Mouse (Mus musculus): Measurements from ENCODE around the gene Prkab2.

Gene Prkab2

DNA sequence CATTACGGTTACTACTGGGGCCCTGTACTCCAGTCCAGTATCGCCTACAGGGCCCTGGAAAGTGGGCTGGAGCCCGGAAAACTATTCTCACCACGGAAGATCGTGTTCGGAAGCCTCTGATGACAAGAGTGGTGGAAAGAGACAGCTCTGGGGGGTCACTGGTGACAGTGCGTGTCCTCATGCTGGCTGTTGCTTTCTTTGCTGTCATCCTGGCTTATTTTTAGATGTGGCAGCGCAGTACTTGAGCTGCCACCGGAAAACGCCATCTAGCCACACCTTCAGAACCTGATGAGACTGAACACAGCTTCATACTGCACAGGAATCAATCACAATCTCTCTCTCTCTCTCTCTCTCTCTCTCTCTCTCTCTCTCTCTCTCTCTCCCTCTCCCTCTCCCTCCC lies 6.4 kb upstream of the Prkab2 start:
- peak; percentile 95 for DNase-seq

DNA sequence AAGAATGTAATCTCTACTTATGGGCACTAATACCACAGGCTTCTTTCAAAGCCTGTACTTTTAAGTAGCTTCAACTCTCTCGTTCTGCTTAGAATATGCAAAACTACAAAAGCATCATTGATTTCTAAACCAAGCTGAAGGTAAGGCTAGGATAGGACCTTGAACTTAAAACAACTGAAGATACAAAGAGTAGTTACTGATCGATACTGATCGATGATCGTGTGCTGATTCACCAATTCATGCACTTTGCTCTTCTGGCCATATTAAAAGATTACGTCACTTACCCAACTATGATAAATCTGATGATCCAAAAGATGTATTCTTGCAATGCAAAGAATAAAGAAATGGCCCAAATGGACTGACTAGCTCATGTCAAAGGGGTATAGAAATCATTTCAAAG lies 4.2 kb upstream of the Prkab2 start:
- no peak for DNase-seq

DNA sequence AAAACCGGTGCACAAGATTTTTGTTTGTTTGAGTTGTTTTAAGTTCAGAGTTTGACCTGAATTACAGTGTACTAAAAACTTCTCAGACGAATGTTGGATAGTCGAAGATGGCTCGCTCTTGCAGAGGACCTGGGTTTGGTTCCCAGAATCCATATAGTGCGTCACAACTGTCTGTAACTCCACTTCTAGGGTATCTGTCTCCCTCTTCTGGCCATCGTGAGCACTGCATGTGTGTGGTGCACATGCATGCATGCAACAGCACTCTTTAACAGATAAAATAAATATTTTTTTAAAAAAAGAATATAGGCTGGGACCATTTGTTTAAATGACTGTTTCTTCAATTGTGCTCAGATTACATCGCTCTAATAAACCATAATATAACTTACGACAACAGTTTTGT lies 3.1 kb upstream of the Prkab2 start:
- DNase-seq = peak; percentile 52

DNA sequence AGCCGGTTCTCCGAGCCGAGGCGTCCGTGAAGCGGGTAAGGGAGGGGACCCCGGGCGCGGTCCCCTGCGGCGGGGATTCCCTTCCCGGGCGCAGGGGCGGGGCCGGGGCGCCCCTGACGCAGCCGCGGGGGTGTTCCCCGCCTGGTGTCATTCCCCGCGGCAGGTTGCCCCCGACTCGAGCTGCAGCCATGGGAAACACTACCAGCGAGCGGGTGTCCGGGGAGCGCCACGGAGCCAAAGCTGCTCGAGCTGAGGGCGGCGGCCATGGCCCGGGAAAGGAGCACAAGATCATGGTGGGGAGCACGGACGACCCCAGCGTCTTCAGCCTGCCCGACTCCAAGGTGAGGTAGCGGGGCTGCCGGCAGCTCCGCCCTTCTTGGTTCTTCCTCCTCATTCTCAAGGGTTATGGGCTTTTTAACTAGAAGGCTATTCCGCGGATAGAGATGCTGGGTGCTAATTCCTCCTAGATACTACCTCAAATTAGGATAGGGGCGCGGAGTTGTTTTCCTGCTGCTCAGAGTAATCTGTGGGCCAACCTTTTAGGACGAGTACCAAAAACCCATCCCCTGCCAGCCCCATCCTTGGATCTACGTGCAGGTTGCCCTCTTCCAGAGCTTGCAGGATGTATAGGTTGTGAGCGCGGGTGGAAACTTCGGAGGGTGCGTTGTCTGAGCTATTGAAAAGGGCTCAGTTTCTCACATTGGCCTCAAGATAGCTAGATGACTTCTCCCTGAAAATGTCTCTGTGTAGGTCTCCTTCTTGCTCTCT lies 617 bp downstream of the Prkab2 start:
- DNase-seq = no peak

DNA sequence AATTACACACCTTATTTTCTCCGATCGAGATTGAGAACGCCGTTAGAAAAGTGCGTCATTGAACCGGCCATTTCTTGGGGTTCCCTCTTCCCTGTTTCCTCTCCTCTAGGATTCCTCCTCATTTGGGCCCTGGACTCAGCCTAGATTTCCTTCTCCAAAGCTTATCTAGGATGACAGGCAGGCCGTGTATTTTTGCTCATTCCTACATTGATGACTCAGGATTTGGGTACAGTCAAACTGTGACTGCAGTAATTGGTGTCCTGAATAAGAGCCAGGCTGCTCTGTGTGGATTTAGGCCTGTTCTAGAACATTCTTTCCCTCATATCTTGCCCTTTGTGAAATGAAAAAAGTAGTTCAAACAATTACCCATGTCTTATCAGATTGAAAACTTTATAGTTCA lies 1.8 kb downstream of the Prkab2 start:
- DNase-seq = peak; percentile 89

DNA sequence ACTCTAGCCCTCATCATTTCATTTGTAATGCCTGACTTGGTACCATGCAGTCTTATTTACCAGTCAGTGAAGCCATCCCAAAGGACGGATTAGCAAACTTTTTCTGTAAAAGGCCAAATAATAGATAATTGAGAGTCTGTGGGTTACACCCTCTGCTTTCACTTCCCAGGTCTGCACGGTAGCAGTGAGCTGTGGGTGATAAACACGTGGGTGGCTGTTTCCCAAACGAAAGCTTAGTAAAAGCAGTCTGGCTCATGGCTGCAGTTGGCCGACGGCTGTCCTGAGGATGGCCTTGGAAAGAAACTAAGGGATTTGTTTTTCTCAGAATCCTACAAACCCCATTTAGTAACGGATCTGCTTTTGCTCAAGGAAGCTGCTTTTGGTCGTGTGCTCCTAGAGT lies 3.2 kb downstream of the Prkab2 start:
- peak; percentile 93 for DNase-seq

DNA sequence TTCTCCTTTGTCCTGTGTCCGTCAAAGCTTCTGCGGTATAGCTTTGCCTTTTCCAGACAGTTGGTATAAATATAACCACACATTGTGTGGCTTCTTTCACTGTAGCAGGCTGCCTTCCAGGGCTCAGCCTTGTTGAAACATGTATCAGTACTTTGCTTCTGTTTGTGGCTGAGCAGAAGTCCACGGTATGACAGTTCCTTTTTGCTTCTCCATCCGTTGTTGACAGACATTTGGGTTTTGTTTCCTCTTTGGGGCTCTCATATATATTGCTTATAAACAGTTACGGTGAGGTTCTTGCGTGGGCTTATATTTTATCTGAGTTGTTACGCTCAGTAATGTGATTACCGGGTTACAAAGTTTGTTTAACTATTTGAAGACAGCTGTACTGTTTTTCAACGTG lies 7.5 kb downstream of the Prkab2 start:
- DNase-seq = peak; percentile 70

DNA sequence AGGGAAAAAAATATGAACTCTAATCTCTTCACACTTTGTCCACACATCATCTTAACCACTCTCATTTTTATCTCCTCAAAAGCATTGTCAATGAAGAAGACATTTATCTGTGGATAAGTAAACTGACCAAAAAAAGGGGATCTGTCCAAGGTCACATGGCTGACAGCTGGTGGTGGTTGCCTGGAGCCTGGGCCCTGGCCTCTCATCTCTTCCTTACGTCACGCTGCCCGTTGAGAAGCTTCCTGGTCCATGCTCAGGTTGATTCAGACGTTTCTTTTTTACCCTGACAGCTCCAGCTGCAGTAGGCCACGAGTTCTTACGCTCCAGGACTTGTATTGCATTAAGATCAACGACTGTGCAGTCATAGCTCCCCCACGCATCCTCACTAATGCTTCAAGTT lies 8.2 kb downstream of the Prkab2 start:
- DNase-seq = peak; percentile 91

DNA sequence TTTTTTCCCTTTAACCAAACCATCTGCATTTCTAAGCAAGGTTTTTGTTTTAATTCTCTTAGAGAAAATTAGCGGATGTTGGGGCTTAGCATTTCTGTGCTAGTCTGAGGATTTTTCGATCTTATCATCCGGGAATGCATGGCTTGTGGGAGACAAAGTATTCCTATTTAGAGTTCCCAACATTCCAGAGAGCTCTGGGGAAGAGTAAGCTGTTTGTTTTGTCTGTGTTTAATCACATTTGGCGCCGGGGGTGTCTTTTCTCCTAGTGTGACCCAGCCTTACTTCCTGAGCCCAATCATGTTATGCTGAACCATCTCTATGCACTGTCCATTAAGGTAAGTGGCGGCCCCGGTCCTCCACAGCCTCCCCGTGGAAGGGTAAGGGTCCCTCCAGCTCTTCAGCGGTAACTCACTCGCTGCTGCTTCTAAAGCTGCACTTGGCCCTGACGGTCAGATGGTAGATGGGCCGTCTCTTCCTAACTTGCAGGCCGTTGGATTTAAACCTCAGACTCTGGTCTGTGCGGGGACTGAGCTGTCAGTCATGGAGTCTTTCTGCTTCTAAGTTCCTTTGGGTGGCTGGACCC lies 9.2 kb downstream of the Prkab2 start:
- peak; percentile 87 for DNase-seq

DNA sequence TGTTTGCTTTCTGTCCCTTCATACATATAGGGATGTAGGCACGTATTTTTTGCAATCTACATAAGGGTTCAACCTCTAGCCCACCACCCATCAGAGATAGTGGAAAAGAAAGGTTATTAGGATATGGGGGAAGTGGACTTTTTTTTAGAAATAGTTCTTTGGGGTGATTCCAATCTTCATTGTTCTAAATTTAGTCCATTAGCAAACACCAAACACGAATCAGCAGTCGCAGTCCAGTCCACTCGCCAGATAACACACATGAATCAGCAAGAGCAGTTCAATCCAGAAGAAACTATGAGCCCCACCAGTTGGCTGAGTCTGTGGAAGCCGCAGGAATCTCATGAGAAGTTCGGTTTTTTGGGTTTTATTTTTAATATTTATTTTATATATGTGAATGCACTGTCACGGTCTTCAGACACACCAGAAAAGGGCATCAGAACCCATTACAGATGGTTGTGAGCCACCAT lies 16.7 kb downstream of the Prkab2 start, which contains the start of gene Gm17651:
TSS of gene Gm17651 (minus strand) at position 51 of the 467 bp plus-strand sequence.
- peak; percentile 76 for DNase-seq

DNA sequence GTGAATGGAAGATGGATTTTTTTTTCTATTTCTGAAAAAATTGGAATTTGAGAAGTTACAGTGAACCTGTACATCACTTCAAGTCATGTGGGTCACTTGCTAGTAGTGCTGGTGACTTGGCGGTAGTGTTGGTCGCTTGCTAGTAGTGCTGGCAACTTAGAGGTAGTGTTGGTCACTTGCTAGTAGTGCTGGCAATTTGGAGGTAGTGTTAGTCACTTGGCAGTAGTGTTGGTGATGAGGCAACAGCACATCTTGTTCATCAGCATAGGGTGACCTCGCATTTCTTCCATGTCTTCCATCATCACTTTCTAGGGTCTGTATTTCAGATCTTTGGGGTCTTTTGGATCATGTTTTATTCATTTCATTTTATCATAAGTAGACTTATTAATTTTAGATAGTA lies 18.1 kb downstream of the Prkab2 start:
- DNase-seq = peak; percentile 54

DNA sequence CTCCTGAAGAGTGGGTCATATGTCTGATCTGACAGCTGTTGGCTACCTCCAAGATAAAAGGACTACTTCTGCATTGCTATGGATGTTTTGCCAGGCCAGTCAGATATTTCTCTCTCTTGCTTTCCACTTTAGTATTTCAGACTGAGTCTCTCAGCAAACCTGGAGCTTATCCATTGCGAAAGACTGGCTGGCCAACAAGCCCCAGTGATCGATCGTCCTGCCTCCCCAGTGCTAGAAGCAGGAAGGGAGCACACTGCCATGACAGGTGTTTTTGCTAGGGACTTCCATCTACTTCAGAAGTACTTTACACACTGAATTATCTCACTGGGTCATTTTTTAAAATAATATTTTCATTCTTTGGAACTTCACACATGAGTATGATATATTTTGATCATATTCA lies 20.4 kb downstream of the Prkab2 start:
- DNase-seq = peak; percentile 70

DNA sequence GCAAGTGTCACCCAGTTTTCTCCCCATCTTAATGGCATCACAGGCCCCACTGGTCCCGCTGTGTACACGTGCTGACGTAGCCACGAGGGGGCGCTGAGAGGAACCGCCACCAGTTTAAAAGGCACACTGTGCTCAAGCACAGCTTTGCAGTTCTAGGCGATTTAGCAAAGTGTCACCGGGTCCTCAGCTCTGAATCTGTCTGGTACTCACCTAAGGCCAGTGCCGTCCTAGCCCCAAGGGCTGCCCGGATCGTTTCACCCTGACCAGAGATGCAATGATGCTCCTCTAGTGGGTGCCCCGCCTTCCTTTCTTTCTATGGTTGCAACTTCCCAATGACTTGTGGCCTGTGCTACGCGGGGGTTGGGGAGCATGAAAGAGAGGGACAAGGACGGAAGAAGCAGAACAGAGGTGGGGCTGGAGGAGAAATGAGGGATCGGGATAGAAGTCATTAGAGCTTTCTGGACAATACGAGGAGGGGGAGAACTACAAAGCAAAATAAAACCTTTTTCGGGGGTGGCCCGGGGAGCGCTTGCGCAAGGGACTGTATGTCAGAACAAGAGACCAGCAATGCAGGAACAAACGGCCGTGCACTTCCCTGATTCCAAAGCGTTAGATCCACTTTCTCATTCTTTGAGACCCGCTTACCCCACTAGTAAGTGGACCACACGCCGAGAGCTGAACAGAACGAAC lies 22.8 kb downstream of the Prkab2 start:
- peak; percentile 97 for DNase-seq

DNA sequence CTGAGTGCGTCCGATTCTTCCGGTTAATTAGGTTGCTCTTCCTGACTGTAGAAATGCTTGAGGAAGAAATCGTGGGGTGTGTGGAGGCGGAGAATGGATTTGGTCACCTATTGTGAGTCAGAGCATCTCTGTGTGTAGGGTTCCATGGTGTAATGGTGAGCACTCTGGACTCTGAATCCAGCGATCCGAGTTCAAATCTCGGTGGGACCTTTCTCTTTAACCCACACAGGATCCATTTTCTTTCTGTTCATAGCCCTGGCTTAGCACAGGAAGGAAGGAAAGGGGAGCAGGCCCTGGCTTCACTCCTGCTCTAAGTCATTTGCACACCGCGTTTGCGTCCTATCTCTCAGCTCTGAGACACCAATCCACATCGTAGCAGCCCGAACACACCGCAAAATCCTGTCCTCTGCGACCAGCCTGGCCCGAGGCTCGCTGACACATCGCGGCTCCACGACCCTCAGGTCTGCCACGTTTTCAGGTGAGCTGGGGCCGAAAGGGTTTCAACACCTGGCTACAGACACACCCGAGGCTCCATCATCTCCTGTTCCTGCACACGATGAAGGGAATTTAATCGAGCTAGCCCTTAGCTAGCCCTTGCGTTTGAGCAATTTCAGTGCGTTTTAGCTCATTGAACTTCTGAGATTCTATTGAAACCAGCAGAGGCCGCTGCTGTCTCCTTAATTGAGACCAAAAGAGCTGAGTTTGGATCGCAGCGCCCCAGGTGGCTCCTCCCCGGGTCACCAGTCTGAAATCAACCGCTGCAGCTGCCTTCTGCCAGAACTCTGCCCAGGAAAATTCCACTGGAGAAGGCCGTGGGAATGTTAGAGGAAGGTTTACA lies 23.5 kb downstream of the Prkab2 start:
- DNase-seq = peak; percentile 95

DNA sequence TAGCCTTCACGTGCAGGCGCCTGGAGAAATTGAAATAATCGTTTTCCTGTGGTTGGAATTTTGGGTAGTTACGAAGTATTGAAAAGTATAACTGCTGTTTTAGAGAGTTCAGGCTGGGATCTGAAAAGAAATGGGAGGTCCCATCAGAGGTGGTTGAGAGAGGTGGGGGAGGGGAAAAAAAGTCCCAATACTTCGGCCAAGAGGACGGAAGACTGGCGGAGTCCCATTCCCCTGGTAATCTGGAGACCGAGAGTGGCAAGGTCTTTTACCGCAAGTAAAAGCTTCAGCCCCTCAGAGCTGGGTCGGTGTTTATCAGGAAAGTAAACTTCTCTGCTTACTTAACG lies 24.1 kb downstream of the Prkab2 start:
- DNase-seq = no peak

DNA sequence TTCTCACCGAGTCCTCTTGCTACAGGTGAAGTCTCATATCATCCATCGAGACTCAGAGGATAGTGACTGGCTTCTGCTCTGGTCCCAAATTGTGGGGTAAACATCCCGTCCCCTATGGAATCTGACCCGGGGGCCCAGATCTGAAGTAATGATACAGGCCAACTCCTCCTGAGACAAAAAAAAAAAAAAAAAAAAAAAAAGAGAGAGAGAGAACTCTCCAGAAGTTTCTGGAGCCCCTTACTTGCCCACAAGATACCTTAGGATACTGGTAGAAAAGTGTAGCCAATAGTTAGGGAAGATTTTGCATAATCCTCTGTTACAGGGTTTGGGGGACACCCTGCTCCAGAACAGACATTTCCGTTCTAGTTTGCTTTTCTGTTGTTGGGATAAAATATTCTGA lies 24.6 kb downstream of the Prkab2 start:
- DNase-seq = no peak

DNA sequence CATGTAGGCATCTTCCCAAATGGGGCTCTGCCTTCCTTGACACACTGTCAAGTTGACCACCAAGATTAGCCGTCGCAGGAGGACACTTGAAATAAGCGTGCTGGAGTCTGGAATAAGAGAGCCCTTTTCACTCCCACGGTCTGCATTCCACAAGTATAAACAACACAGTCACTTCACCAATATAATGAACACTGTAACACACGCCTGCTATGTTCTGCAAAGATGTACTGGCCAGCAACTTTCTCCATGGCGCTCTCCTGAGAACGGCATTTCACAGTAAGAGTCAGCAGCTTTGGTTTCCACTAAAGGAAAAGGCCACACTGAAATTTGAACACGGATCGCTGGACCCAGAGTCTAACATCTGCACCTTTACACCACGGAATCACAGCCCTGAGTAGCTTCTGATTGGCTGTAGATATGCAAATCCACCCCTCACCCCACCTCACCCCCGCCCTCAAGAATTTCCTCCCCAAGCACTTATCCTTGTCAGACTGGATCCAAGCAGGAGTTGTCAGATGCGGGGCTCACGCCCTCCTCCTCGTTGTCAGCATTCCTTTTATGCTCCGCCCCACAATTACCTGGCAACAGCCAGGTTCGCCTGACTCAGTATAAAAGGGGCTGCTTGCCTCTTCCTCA lies 25.7 kb downstream of the Prkab2 start:
- DNase-seq = peak; percentile 89

DNA sequence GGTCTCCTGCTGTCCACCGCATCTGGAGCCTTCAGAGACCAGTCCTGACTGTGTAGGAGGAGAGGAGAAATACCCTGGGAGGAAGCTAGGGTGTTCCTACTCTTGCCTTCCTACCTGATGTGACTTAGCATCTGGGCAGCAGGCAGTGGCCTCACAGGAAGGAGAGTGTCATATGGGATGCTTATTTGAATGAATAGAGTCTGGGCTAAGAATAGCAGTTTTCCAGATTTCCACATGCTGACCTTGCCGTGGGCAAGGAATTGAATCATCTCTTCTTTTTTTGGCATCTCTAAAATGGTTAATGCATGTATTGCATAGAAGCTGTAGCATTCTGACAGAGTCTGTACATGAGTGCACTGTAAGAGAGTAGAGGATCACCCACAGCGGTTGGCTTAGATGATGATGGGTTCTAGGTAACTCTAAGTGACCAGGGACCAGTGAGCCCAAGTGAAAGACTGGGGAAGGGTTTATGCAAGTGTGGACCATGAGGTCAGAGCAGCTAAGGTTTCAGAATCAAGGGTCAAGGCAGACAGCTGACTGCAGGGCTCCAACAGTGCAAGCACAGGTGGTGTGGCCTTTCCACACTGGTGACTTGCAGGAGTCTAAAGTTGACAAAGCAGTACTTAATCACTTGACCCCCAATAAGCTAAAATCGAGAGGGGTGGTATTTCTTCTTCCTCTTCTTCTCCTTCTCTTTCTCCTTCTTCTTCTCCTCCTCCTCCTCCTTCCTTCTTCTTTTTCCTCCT lies 28.6 kb downstream of the Prkab2 start:
- no peak for DNase-seq

DNA sequence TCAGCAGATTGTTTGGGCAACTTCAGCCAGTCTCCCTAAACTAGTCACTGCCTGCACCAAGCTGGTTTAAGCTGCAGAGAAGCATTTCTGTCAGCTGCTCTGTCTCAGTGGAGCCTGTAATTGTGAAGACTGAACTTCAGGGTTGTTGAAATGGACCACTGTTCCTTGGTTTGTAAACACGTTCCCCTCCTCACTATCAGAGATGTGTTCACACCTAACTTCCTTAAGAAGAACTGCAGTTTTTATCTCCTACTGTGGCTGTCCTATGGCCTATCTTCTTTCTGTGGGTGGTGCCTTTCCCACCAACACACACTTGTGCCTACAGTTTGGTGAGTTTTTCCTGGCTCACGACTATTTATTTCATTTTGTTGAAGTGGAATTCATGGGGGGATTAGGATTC lies 31.3 kb downstream of the Prkab2 start:
- no peak for DNase-seq

DNA sequence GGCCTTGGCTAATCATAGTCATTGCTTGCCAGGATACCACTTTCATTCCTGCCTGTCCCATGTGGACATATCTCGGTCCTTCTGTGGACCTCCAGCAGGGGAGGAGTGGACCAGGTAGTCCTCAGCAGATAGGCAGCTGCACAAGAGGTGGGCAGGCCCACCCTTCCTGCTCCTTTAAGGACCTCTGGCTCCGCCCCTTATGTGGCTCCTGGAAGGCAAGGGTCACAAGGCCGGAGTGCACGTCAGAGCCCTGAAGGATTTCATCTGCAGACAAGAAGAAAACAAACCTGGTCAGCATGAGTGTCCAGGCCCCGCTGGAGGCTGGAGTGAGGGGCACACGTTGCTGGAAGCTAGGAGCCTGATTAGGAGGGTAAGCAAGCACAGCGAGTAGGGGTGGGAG lies 32.6 kb downstream of the Prkab2 start:
- DNase-seq = no peak

DNA sequence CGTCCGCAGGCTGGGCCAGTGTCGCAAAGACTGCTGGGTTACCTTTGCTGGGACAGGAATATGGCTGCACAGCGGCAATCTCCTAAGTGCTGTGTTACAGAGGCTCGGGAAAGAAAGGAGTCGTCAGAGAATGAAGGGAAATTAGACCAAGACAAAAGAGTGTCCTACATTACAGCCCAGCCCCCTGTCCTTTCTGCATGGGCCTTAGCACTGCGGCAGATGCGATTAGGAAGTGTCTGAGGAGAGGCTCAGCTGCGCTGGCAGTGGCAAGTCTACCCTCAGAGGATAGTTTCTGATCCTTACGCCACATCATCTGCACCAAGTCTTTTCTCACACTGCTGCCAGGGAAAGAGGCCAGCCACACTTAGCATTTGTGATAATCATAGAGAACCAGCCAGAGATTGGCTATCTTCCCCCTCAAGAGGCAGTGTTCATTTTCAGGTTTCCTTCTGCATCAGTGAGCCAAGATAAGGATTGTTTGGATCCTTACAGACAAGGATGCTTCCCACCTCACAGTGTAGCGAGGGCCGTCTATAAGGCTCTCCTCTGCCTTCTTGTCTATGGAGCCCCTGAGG lies 33.5 kb downstream of the Prkab2 start:
- no peak for DNase-seq

DNA sequence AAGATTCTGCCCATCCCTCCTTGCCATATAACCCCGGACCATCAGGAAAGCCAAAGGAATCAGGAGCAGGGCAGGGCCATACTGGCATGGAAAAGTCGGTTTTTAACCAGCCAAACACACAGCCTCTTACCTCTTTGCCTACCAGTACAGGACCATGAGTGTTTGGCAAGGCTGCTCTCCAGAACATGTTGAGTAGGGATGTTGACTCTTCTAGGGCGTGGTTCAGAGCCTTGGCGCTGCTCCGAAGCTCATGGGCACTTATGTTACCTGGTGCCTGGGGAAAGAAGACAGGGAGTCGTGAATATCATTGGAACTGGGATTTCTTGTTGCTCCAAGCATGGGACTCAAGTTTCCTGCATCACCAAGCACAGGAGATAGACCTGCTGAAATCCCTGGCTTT lies 35.8 kb downstream of the Prkab2 start:
- no peak for DNase-seq

All from heart, adult 11 months (tissue).